Mouse (Mus musculus) erythroblast, embryonic 14.5 days (primary cell): ENCODE measurements around the gene Lrrc55.

ENCODE experiments used
- GATA1 ChIP-seq: IDR thresholded peaks from 2 replicates; pipeline ENCODE4 v1.6.1; 2012; ENCODE audit warnings: low read length, inconsistent platforms, mixed read lengths
- TAL1 ChIP-seq: IDR thresholded peaks from 3 replicates; pipeline ENCODE4 v1.6.1; 2012; ENCODE audit warnings: low read length, inconsistent platforms, mixed read lengths

GRCm38 (mm10) chr2:85131724-85132123 lies 65.3 kb downstream of the Lrrc55 start:
- no peak for TF ChIP-seq TAL1
- no peak for TF ChIP-seq GATA1
